Mouse (Mus musculus) heart, adult 2 months (tissue): ENCODE measurements around the gene Itgb6. TPM values are rescaled to one million over a fixed set of nuclear protein-coding genes. Genes with fewer than 3 reads are reported as not detected.

ENCODE experiments used
- DNase-seq, 2 experiments: peaks; one replicate each; pipeline ENCODE4 v3.0.0; 2021
- H3K27ac ChIP-seq: fragments of 200-600 bp; 2 replicates; pipeline ENCODE4 v1.8.1; 2022
- H3K27me3 ChIP-seq: fragments of 200-500 bp; 2 replicates; pipeline ENCODE4 v1.6.1; 2012; ENCODE audit warnings: mild to moderate bottlenecking, low read length, inconsistent platforms, mixed read lengths; ENCODE audit not compliant: control insufficient read depth, insufficient read depth
- H3K36me3 ChIP-seq: fragments of 200-500 bp; 2 replicates; pipeline ENCODE4 v1.6.1; 2012; ENCODE audit warnings: low read length, inconsistent platforms; ENCODE audit not compliant: control insufficient read depth, insufficient read depth
- H3K4me1 ChIP-seq: fragments of 200-500 bp; 2 replicates; pipeline ENCODE4 v1.6.1; 2011; ENCODE audit warnings: low read length; ENCODE audit not compliant: control insufficient read depth, insufficient read depth
- H3K4me3 ChIP-seq: fragments of 200-600 bp; 2 replicates; pipeline ENCODE4 v1.8.1; 2022
- H3K79me2 ChIP-seq: fragments of 200-500 bp; replicated peaks from 2 replicates; pipeline ENCODE4 v1.6.1; 2012; ENCODE audit warnings: mild to moderate bottlenecking, inconsistent platforms, low read length, moderate library complexity, mixed read lengths; ENCODE audit not compliant: control insufficient read depth, insufficient read depth
- H3K9ac ChIP-seq: fragments of 200-500 bp; 2 replicates; pipeline ENCODE4 v1.6.1; 2012; ENCODE audit warnings: low read depth, mild to moderate bottlenecking, control low read depth, inconsistent platforms, low read length, mixed read lengths
- CTCF ChIP-seq: fragments of 200-600 bp; IDR thresholded peaks from 2 replicates; pipeline ENCODE4 v1.8.1; 2022; ENCODE audit warnings: antibody characterized with exemption, mild to moderate bottlenecking, moderate library complexity
- EP300 ChIP-seq: fragments of 200-500 bp; IDR thresholded peaks from 2 replicates; pipeline ENCODE4 v1.6.1; 2011; ENCODE audit warnings: low read depth, low read length, control low read depth; ENCODE audit not compliant: insufficient read depth
- POLR2A ChIP-seq: fragments of 200-500 bp; IDR thresholded peaks from 2 replicates; pipeline ENCODE4 v1.6.1; 2011; ENCODE audit warnings: mild to moderate bottlenecking, low read depth, low read length, control low read depth; ENCODE audit not compliant: insufficient read depth
- whole genome bisulfite sequencing: fragments of 180-500 bp; shearing (Covaris S2); methylation state at CpG from one replicate; pipeline ENCODE4 v1.1.7; 2018; 5-methylcytosine and 5-hydroxymethylcytosine counted together
- intact Hi-C: fragments of 180-260 bp; cut with DNase I; formaldehyde crosslinking; loops from one replicate; pipeline ENCODE4 v1.15.1; 2025
- polyA plus RNA-seq: library from polyadenylated mRNA; depleted of rRNA; stranded (reverse); fragments of >200 nt; gene quantifications from 2 replicates; pipeline ENCODE4 v1.2.3, GENCODE M21; 2012
- total RNA-seq, 2 experiments: library from RNA; stranded (reverse); gene quantifications; 2 replicates each; pipeline ENCODE4 v1.2.3; 2021

Gene Itgb6
- total and polyA plus RNA-seq, 3 experiments, result 10.5 to 32.4 (median 21.0) TPM

GRCm38 (mm10) chr2:60643406-60643805, 79.0 kb downstream of the Itgb6 start:
- Histone ChIP-seq H3K79me2 (no peaks in the 10 kb centered on the region), H3K27me3 (no peaks in the 10 kb centered on the region), H3K36me3 (no peaks in the 10 kb centered on the region), H3K27ac (no peak overlapping the region), H3K9ac (no peak overlapping the region), H3K4me1 (peaks cover 4% of the 10 kb centered on the region), H3K4me3 (no peak overlapping the region)
- no peak for DNase-seq
- WGBS, result 90% methylated on average over 3 of the region's 3 CpGs
- intact Hi-C loops, result no loop called here
- no peak for TF ChIP-seq POLR2A
- TF ChIP-seq EP300, result no peak
- no peak for TF ChIP-seq CTCF

- WGBS, result 89% methylated on average over 7 of the region's 7 CpGs
- no peak for DNase-seq
- no peak overlapping the region for H3K27ac ChIP-seq
These were observed 79.8 kb downstream of the Itgb6 start for GRCm38 (mm10) chr2:60642606-60643005.

GRCm38 (mm10) chr2:60640342-60640672, 82.1 kb downstream of the Itgb6 start:
- H3K79me2 ChIP-seq, result no peaks in the 10 kb centered on the region
- peaks cover 4% of the 10 kb centered on the region for H3K4me1 ChIP-seq
- no peak overlapping the region for H3K9ac ChIP-seq
- no peak for DNase-seq
- no peaks in the 10 kb centered on the region for H3K36me3 ChIP-seq
- intact Hi-C loops, result no loop called here
- no peak overlapping the region for H3K27ac ChIP-seq
- H3K27me3 ChIP-seq, result no peaks in the 10 kb centered on the region
- no peak for TF ChIP-seq EP300
- no peak for TF ChIP-seq CTCF
- no peak for TF ChIP-seq POLR2A
- WGBS, result 28% methylated on average over 7 of the region's 7 CpGs
- H3K4me3 ChIP-seq, result no peak overlapping the region

More at GRCm38 (mm10) chr2:60642606-60643005, 79.8 kb downstream of the Itgb6 start:
- TF ChIP-seq POLR2A (no peak), CTCF (no peak), EP300 (no peak)
- intact Hi-C loops, result no loop called here
- H3K4me1 ChIP-seq, result peaks cover 4% of the 10 kb centered on the region
- H3K36me3 ChIP-seq, result no peaks in the 10 kb centered on the region
- no peak overlapping the region for H3K4me3 ChIP-seq
- H3K79me2 ChIP-seq, result no peaks in the 10 kb centered on the region
- no peak overlapping the region for H3K9ac ChIP-seq
- no peaks in the 10 kb centered on the region for H3K27me3 ChIP-seq

- Histone ChIP-seq H3K4me1 (peaks cover 4% of the 10 kb centered on the region), H3K9ac (no peak overlapping the region), H3K4me3 (no peak overlapping the region), H3K27ac (no peak overlapping the region), H3K79me2 (no peaks in the 10 kb centered on the region), H3K27me3 (no peaks in the 10 kb centered on the region), H3K36me3 (no peaks in the 10 kb centered on the region)
- WGBS, result 53% methylated on average over 10 of the region's 10 CpGs
- DNase-seq, result no peak
- TF ChIP-seq CTCF, result no peak
- no peak for TF ChIP-seq POLR2A
- no peak for TF ChIP-seq EP300
- intact Hi-C loops, result no loop called here
These were observed 82.7 kb downstream of the Itgb6 start for GRCm38 (mm10) chr2:60639617-60640341.

GRCm38 (mm10) chr2:60636910-60637761, 85.3 kb downstream of the Itgb6 start:
- Histone ChIP-seq H3K4me3 (no peak overlapping the region), H3K27me3 (no peaks in the 10 kb centered on the region), H3K9ac (no peak overlapping the region), H3K79me2 (no peaks in the 10 kb centered on the region), H3K36me3 (no peaks in the 10 kb centered on the region), H3K27ac (no peak overlapping the region), H3K4me1 (peaks cover 4% of the 10 kb centered on the region)
- WGBS, result 71% methylated on average over 20 of the region's 20 CpGs
- no peak for DNase-seq
- intact Hi-C loops, result no loop called here
- TF ChIP-seq POLR2A (no peak), CTCF (no peak), EP300 (no peak)

GRCm38 (mm10) chr2:60636481-60636880, 86.0 kb downstream of the Itgb6 start:
- Histone ChIP-seq H3K9ac (no peak overlapping the region), H3K79me2 (no peaks in the 10 kb centered on the region), H3K36me3 (no peaks in the 10 kb centered on the region), H3K27ac (no peak overlapping the region), H3K27me3 (no peaks in the 10 kb centered on the region), H3K4me1 (peaks cover 4% of the 10 kb centered on the region), H3K4me3 (no peak overlapping the region)
- 59% methylated on average over 3 of the region's 3 CpGs for WGBS
- TF ChIP-seq EP300 (no peak), CTCF (no peak), POLR2A (no peak)
- DNase-seq, result no peak
- intact Hi-C loops, result no loop called here
